Mouse (Mus musculus) limb, embryonic 10.5 days (tissue): ENCODE measurements around the gene Tspan18. TPM values are rescaled to one million over a fixed set of nuclear protein-coding genes. Genes with fewer than 3 reads are reported as not detected.
A peak's percentile ranks its signal among the peaks of the same experiment; 100 is the strongest.

Source experiments
- DNase-seq: peaks from one replicate; pipeline ENCODE4 v3.0.0-alpha.2; 2017; ENCODE audit warnings: low spot score
- H3K27ac ChIP-seq: fragments of 300-500 bp; sonication (generic); 2 replicates; pipeline ENCODE4 v1.5.1; 2016; ENCODE audit warnings: mild to moderate bottlenecking
- H3K27me3 ChIP-seq: fragments of 300-500 bp; sonication (generic); 2 replicates; pipeline ENCODE4 v1.6.1; 2016; ENCODE audit warnings: low read depth, mild to moderate bottlenecking; ENCODE audit not compliant: poor library complexity, severe bottlenecking
- H3K36me3 ChIP-seq: fragments of 300-500 bp; sonication (generic); 2 replicates; pipeline ENCODE4 v1.6.1; 2016; ENCODE audit warnings: mild to moderate bottlenecking, moderate library complexity
- H3K4me1 ChIP-seq: fragments of 300-500 bp; sonication (generic); 2 replicates; pipeline ENCODE4 v1.6.1; 2016
- H3K4me3 ChIP-seq: fragments of 300-500 bp; sonication (generic); 2 replicates; pipeline ENCODE4 v1.5.1; 2016; ENCODE audit warnings: mild to moderate bottlenecking, moderate library complexity
- H3K9me3 ChIP-seq: fragments of 300-500 bp; sonication (generic); replicated peaks from 2 replicates; pipeline ENCODE4 v1.6.1; 2016; ENCODE audit warnings: mild to moderate bottlenecking
- WGBS: fragments of 180-500 bp; shearing (Covaris S2); methylation state at CpG from one replicate; pipeline ENCODE4 v1.1.7; 2016; 5-methylcytosine and 5-hydroxymethylcytosine counted together
- polyA plus RNA-seq: library from polyadenylated mRNA; unstranded; fragments of >200 nt; fragmentation: Nextera tagmentation; extraction: Ambion mirVana; gene quantifications from 2 replicates; pipeline ENCODE4 v1.2.1, GENCODE M21; 2016

Tspan18 gene
- polyA plus RNA-seq, 1 experiment from 2014 or later = 13.4 TPM

DNA sequence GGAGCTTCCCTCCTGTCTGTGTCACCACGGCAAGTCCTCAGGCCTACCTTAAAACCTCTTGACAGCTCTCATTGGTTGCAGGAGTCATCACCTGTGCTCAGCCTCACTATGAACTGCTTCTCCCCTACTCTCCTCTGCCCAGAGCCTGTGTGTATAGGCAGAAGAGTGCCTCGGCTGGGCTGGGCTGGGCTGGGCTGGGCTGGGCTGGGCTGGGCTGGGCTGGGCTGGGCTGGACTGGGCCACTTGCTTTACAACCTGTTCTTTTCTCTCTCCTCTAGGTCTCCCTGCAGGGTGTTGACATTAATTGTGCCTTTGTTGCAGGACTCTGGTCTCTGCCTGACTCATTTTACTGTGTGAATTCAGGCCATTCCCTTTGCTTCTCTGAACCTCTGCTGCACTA lies 23.1 kb upstream of the Tspan18 start:
- no peak overlapping the region for H3K4me3 ChIP-seq
- DNase-seq = no peak
- peaks cover 33% of the 10 kb centered on the region for H3K4me1 ChIP-seq
- no peaks in the 10 kb centered on the region for H3K36me3 ChIP-seq
- no peaks in the 10 kb centered on the region for H3K27me3 ChIP-seq
- no peak overlapping the region for H3K27ac ChIP-seq
- 39% methylated on average over 2 of the region's 2 CpGs for WGBS
- H3K9me3 ChIP-seq = no peaks in the 10 kb centered on the region

DNA sequence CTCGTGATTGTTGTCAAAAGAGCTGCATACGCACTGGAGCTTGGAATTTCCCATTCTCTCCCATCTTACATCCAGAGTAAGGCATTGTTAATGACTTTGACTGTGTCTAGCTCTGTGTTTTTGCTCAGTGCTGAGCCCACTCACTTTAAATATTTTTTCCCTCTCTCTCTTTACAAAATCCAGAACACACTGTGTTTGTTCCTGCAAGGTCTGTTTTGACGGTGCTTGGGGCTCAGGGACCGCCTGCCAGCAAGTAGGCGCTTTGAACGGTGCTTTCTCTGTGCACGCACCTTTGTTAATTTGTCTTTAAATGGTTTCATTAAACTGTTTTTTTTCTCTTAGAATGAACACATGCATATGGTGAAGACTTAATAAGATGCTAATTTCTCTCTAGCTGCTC lies 21.5 kb upstream of the Tspan18 start:
- 81% methylated on average over 7 of the region's 7 CpGs for WGBS
- peaks cover 30% of the 10 kb centered on the region for H3K4me1 ChIP-seq
- H3K9me3 ChIP-seq = no peaks in the 10 kb centered on the region
- no peak overlapping the region for H3K4me3 ChIP-seq
- no peak for DNase-seq
- H3K36me3 ChIP-seq = no peaks in the 10 kb centered on the region
- H3K27me3 ChIP-seq = no peaks in the 10 kb centered on the region
- H3K27ac ChIP-seq = 0 out of 2 replicates have a peak overlapping the region, but pooled peaks have one; percentile 33

DNA sequence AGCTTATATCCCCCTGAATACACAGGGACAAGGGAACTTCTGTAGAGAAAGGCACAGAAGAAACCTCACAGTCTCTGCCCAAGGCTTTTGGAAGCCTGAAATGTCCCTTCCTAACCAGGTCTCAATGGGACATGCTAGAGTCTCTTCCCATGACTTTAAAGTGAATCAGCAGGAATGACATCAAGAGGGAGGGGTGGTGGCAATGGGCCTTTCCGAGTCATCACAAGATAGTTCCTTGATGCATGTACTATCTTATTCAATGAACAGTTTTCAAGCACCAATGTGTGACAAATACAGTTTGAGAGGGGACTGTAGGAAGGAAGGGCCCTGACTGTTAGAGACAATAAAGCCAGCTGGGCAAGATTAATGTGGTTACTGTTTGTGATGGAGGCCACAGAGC lies 20.3 kb upstream of the Tspan18 start:
- H3K4me1 ChIP-seq = peaks cover 25% of the 10 kb centered on the region
- no peaks in the 10 kb centered on the region for H3K9me3 ChIP-seq
- WGBS = 100% methylated on average over 1 of the region's 1 CpGs
- H3K4me3 ChIP-seq = no peak overlapping the region
- H3K36me3 ChIP-seq = no peaks in the 10 kb centered on the region
- H3K27ac ChIP-seq = no peak overlapping the region
- no peaks in the 10 kb centered on the region for H3K27me3 ChIP-seq
- DNase-seq = no peak

DNA sequence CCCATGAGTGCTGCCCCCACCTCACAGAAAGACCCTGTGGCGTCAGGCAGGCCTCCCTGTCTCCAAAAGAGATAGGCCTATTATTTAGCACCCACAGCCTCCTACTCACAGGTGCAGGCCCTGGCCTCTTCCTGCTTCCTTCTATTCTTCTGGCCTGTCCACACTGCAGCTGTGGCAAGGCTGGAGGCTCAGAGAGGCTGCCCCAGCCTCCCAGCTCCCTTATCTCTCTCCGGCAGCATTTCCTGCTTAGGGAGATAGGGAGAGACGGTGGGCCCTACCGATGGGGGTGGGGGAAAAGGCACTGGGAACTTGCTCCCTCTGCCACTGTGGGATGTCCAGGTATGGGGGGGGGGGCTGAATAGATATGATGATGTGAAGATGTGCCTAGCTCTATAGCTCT lies 19.4 kb upstream of the Tspan18 start:
- H3K36me3 ChIP-seq = no peaks in the 10 kb centered on the region
- H3K4me3 ChIP-seq = no peak overlapping the region
- 79% methylated on average over 4 of the region's 4 CpGs for WGBS
- no peak for DNase-seq
- no peaks in the 10 kb centered on the region for H3K27me3 ChIP-seq
- H3K9me3 ChIP-seq = no peaks in the 10 kb centered on the region
- H3K4me1 ChIP-seq = peaks cover 25% of the 10 kb centered on the region
- no peak overlapping the region; the same call in 1 of the 2 replicates for H3K27ac ChIP-seq

DNA sequence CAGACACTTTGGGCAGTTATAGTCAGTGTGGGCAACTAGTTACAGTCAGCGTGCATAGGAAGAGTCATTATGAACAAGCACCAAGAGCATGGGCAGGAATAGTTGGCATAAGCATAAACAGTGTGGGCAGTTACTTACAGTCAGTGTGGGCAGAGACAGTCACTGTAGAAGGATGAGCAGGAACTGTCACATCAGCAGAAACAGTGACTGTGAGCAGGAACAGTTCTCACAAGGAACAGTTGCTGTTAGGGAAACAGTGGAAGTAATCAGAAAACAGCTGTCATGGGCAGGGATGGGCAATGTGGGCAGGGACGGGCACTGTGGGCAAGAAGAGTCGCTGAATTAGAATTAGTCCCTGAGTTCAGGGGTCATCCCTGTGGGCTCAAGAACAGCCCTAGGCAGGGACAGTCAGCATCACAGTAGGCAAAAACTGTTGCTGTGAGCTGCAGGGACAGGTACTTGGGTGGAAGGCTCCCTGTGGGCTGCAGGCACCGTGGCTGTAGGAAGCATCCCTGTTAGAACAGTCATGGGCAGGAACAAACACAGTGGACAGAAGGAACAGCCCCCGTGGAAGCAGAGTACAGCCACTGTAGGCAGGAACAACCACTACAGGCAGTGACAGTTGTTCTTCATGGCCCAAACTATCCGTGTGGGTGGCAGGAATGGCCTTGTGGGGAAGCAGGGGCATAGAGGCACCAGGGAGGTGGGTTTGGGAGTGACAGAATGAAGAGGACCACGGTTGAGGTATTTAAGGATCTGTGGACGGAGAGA lies 18.8 kb upstream of the Tspan18 start:
- Histone ChIP-seq H3K27ac (no peak overlapping the region; the same call in 1 of the 2 replicates), H3K4me3 (no peak overlapping the region), H3K9me3 (no peaks in the 10 kb centered on the region), H3K4me1 (peaks cover 25% of the 10 kb centered on the region), H3K27me3 (no peaks in the 10 kb centered on the region), H3K36me3 (no peaks in the 10 kb centered on the region)
- DNase-seq = no peak
- WGBS = 87% methylated on average over 8 of the region's 8 CpGs

DNA sequence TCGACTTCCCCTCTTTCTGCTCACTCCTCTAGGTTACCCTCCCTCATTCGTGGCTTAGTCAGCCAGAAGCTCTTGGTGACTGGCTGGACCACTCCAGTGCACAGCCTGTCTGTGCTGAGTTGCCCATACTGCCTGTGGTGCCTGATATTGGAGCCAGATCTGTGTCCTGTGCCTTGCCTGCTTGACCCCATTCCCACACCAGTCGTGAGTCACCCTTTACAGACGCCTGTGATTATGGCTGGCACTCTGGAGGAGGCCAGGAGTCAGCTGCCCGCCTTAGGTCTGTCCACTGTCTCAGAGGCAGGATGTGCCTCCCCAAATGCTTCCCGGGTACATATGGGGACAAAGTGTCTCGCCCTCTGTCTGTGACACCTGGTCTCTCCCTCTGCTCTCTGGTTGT lies 17.0 kb upstream of the Tspan18 start:
- Histone ChIP-seq H3K4me3 (no peak overlapping the region), H3K27me3 (no peaks in the 10 kb centered on the region), H3K4me1 (peaks cover 26% of the 10 kb centered on the region), H3K9me3 (no peaks in the 10 kb centered on the region), H3K27ac (peak overlapping the region; percentile 50; the same call in 1 of the 2 replicates), H3K36me3 (no peaks in the 10 kb centered on the region)
- no peak for DNase-seq
- 73% methylated on average over 7 of the region's 7 CpGs for WGBS

DNA sequence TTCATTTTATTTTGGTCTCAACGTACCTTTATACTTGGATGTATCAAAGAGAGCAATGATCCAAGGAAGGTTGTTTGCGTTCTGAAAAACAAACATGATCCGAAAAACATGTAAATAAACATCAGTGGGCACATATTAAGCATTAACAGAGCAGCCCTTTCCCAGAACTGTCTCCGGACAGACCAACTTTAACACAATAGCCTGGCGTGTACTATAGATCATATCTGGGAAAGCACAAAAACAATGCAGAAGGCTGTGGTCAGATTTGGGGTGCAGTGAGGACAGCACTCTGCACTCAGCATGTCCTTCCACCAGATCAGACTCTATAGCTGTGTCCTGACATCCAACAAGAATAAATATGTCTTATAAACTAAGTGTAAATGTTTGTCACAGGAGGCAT lies 12.7 kb upstream of the Tspan18 start:
- WGBS = 92% methylated on average over 5 of the region's 5 CpGs
- H3K27me3 ChIP-seq = no peaks in the 10 kb centered on the region
- no peaks in the 10 kb centered on the region for H3K36me3 ChIP-seq
- H3K4me3 ChIP-seq = no peak overlapping the region
- DNase-seq = no peak
- H3K4me1 ChIP-seq = peaks cover 19% of the 10 kb centered on the region
- H3K9me3 ChIP-seq = no peaks in the 10 kb centered on the region
- H3K27ac ChIP-seq = no peak overlapping the region

DNA sequence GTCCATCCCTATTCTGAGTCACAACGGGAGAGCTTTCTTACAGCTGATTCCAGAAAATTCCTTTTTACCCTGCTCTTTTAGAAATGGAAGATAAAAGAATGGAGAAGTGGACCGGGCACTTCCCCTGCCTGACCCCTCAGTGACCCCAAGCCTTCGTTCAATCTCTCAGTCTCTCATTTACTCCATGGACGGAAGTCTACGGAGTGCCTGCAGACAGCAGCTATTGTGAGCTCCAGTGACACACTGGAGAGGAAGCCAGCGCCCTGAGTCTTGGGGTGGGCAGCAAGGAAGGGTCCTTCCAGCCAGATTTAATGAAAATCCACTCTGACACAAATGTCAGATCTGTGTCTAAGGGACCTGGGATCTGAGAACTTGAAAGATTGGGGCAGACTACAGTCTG lies 12.3 kb upstream of the Tspan18 start:
- Histone ChIP-seq H3K27ac (no peak overlapping the region), H3K9me3 (no peaks in the 10 kb centered on the region), H3K27me3 (no peaks in the 10 kb centered on the region), H3K4me1 (peaks cover 16% of the 10 kb centered on the region), H3K4me3 (no peak overlapping the region), H3K36me3 (no peaks in the 10 kb centered on the region)
- WGBS = 32% methylated on average over 6 of the region's 6 CpGs
- no peak for DNase-seq

DNA sequence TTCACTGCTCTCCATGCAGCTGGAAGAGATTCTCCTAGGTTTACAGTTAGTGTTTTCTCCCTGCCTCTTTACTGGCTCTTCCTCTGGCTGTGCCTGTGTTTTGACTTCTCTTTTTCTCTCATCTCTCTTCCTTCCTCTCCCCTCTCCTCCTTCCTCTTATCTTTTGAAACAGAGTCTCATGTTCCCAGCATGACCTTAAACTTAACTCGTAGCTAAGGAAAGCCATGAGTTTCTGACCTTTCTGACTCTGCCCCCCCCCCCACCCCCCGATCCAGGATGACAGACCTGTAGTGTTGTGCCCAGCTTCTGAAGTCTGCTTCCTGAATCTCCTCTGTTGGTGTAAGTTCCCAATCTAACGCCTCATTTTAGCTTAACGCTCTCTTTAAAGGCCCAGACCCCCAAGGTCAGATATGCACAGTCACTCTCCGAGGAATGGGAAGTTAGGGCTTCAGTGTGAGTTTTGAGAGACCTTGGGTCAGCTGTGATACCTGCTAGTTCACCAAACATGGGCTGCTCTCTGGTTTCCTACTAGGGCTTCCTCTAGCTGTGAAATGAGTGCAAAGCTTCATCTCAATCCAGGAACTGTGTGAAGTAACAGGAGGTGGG lies 11.5 kb upstream of the Tspan18 start:
- whole genome bisulfite sequencing = 61% methylated on average over 5 of the region's 5 CpGs
- Histone ChIP-seq H3K9me3 (no peaks in the 10 kb centered on the region), H3K36me3 (no peaks in the 10 kb centered on the region), H3K4me1 (peaks cover 11% of the 10 kb centered on the region), H3K27me3 (no peaks in the 10 kb centered on the region), H3K27ac (no peak overlapping the region; the same call in 1 of the 2 replicates), H3K4me3 (no peak overlapping the region)
- no peak for DNase-seq

DNA sequence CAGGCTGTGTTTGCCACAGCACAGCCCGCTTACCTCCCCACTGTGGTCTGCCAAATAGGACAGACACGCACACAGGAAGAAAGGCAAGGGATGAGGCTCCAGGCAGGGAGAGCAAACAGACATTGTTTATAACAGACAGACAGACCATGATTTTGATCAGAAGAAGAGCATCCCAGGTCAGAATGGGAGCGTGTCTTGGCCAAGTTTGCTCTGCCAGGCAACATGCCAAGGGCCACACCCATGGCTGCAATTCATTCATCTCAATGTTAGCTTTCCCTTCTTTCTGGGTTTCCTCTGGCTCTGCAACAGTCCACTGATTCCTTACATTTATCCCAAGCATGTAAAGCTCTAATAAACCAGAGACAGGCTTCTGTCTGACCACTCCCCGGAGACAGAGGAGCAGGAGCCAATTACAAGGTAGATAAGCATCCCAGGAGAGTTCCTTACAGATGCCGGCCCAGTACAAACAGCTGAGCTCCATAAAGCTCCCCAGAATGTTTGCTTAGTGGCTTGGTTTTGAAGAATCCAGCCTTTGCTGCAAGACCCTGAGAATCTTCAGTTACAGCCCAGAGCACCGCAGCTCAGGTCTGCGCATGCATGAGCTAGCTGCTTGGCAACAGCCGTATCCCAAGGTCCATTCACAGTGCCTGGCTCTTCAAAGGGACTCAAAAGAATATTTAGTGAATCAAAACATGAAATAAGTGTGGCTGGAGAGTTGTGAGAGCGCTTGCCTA lies 5.2 kb upstream of the Tspan18 start:
- H3K27me3 ChIP-seq = peaks cover 12% of the 10 kb centered on the region
- H3K4me3 ChIP-seq = no peak overlapping the region
- WGBS = 78% methylated on average over 9 of the region's 9 CpGs
- no peaks in the 10 kb centered on the region for H3K36me3 ChIP-seq
- H3K9me3 ChIP-seq = no peaks in the 10 kb centered on the region
- no peak for DNase-seq
- peaks cover 12% of the 10 kb centered on the region for H3K4me1 ChIP-seq
- H3K27ac ChIP-seq = no peak overlapping the region

DNA sequence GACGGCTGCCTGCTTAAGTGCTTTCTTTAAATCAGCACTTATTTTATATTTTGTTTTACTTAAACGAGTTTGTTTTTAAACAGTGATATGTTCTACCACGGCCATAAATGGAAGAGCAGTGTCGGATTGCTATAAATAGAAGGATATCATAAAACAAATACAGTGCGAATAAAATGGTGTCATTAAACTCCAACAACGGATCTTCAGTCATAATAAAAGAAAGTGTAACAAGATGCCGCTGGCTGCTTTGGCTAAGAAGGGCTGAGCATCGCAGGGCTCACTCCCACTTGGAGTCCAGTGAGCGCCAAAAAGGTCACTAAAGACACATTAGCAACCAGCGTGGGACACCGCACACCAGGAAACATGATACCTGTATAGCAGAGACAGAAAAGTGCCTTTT lies 1.7 kb upstream of the Tspan18 start:
- Histone ChIP-seq H3K9me3 (no peaks in the 10 kb centered on the region), H3K4me1 (peaks cover 31% of the 10 kb centered on the region), H3K36me3 (no peaks in the 10 kb centered on the region), H3K27me3 (peaks cover 32% of the 10 kb centered on the region), H3K4me3 (no peak overlapping the region), H3K27ac (no peak overlapping the region)
- no peak for DNase-seq
- WGBS = 69% methylated on average over 11 of the region's 11 CpGs

DNA sequence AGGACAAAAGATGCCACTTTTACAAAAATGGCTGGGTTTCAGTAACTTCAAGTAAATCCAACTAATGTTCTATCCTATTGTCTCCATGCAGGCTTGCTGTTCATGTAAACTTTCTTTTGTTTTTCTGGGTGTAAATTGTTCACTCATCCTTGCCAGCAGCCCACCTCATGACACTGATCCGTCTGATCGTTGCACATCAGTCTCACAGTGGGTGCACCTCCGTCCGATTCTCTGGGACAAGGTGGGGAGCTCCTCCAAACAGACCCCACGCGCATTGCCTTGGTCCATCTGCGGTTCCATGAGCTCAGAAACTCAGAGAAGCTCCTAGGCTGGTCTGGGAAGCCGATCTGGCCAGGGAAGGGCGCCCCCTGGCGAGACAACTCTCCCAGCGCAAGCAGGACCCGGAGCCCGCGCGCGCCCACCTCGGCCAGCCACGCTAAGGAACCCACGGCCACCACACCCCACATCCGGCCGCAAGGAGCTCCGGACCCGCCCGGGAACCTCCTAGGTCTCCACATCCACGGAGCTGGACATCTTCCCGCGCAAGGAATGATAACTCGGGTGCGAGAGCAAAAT lies 976 bp downstream of the Tspan18 start:
- H3K36me3 ChIP-seq = no peaks in the 10 kb centered on the region
- peak overlapping the region; percentile 73 for H3K4me3 ChIP-seq
- H3K9me3 ChIP-seq = no peaks in the 10 kb centered on the region
- 3% methylated on average over 29 of the region's 29 CpGs for WGBS
- peak; percentile 95 for DNase-seq
- H3K27me3 ChIP-seq = peaks cover 32% of the 10 kb centered on the region
- peak overlapping the region; percentile 82 for H3K27ac ChIP-seq
- peaks cover 33% of the 10 kb centered on the region for H3K4me1 ChIP-seq

DNA sequence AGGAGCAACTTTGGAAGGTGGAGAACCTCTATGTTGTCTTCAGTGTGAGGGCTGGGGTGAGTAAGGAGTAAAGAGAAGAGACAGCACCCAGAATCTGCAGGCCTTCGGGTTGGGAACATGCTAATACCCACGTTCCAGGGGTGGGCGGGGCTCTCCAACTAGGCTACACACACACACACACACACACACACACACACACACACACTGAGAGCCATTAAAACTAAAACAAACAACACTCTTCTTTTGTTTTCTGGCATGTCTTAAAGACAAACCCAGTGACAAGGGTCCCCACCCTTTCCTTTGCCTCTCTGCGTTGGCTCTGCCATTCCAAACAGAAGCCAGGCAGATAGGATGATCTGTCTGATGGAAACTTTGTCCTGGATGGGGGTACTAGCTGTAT lies 2.0 kb downstream of the Tspan18 start:
- Histone ChIP-seq H3K4me3 (peak overlapping the region; percentile 4; the same call in 1 of the 2 replicates), H3K9me3 (no peaks in the 10 kb centered on the region), H3K27ac (peak overlapping the region; percentile 82; the same call in 1 of the 2 replicates), H3K27me3 (peaks cover 35% of the 10 kb centered on the region), H3K4me1 (peaks cover 38% of the 10 kb centered on the region), H3K36me3 (no peaks in the 10 kb centered on the region)
- WGBS = 82% methylated on average over 4 of the region's 4 CpGs
- no peak for DNase-seq
